22 mouse cellular contexts compared by ENCODE assay signal in the genomic region with DNA sequence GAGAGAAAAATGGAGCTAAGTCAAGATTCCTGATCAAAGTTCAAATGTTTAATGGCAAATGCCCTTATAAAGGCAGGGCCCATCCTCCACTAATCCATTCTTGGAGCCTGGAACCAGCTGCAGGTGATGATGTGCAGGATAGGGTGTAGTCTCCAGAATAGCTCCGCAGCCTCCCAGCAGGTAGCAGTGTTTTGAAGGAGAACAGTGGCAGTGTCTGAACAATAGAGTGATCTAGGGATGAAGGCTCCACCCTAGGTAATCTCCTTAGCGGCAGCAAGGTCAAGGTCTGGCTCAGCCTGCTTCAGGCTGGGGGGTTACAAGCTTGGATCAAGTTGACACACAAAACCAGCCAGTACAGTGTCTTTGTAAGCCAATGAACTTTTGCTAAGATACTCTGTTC.
DNase-seq lines count a peak whose midpoint lies in the region; TF ChIP-seq lines count a peak whose summit lies in the region.
"Had no signal": no experiment of that assay in that cellular context is flagged by ENCODE, and none has a peak within 500 bp of the region (broad histone marks: within the 10 kb centered on the region; RNA-seq: fewer than 3 reads in every experiment).

No protein-coding gene starts in this region.

- no peak overlapping the region for H3K4me3 ChIP-seq in ES-Bruce4 (ENCODE audit: low read depth, low read length)
- H3K4me3 ChIP-seq: embryonic facial prominence, embryonic 10.5 days; embryonic facial prominence, embryonic 12.5 days; forebrain, embryonic 13.5 days; forebrain, embryonic 15.5 days had no signal

- no peak for TF ChIP-seq POLR2A in ES-Bruce4 (IDR thresholded peaks at IDR 0.05; ENCODE audit: insufficient read depth, low read length)

- TF ChIP-seq EP300 in ES-Bruce4 (IDR thresholded peaks at IDR 0.05; ENCODE audit: insufficient read depth, low read depth, low read length) = peak; percentile 84

- no peaks in the 10 kb centered on the region for H3K4me1 ChIP-seq in ES-Bruce4 (ENCODE audit: control insufficient read depth, insufficient read depth, low read length)
- H3K4me1 ChIP-seq: embryonic facial prominence, embryonic 10.5 days; embryonic facial prominence, embryonic 12.5 days; forebrain, embryonic 13.5 days; forebrain, embryonic 15.5 days had no signal

- H3K27me3 ChIP-seq in ES-Bruce4 (ENCODE audit: control insufficient read depth, insufficient read depth, low read length, poor library complexity, severe bottlenecking) = no peaks in the 10 kb centered on the region
- H3K27me3 ChIP-seq: embryonic facial prominence, embryonic 12.5 days; forebrain, embryonic 13.5 days; forebrain, embryonic 15.5 days; Patski had no signal

- no peaks in the 10 kb centered on the region for H3K36me3 ChIP-seq in ES-Bruce4 (ENCODE audit: control insufficient read depth, insufficient read depth, low read length, poor library complexity, severe bottlenecking)
- H3K36me3 ChIP-seq: embryonic facial prominence, embryonic 10.5 days; embryonic facial prominence, embryonic 12.5 days; forebrain, embryonic 15.5 days; G1E had no signal

- H3K27ac ChIP-seq in ES-Bruce4 (ENCODE audit: insufficient read depth, low read length) = peak overlapping the region; percentile 17; the same call in 1 of the 2 replicates
- H3K27ac ChIP-seq: embryonic facial prominence, embryonic 10.5 days; embryonic facial prominence, embryonic 12.5 days; forebrain, embryonic 13.5 days; forebrain, embryonic 15.5 days had no signal

- TF ChIP-seq CTCF in ES-Bruce4 (IDR thresholded peaks at IDR 0.05; ENCODE audit: low read depth, low read length) = no peak

- DNase-seq in ES-CJ7 (ENCODE audit: low read depth, low spot score) (peak; percentile 87), R1 (ENCODE audit: low read depth, low spot score) (peak; percentile 92)
- no peak for DNase-seq in lung, adult 18-20 months
- no peak for DNase-seq in adrenal gland, postnatal 25 days
- DNase-seq in embryo, embryonic 9.5 days (ENCODE audit: extremely low spot score) = no peak
- DNase-seq: adrenal gland, adult 8-10 months; adrenal gland, postnatal 14 days; cerebellum, adult 11 months; cerebellum, adult 18-20 months; cerebellum, adult 8-10 months; cerebellum, adult 9-11 months; cerebellum, postnatal 14 days; cerebellum, postnatal 36 days; embryo, embryonic 11 days; forebrain, postnatal 0 days had no signal

- H3K9ac ChIP-seq in ES-Bruce4 (ENCODE audit: low read depth, poor library complexity, severe bottlenecking) = no peak overlapping the region
- H3K9ac ChIP-seq: embryonic facial prominence, embryonic 12.5 days; forebrain, embryonic 13.5 days; forebrain, embryonic 15.5 days; forebrain, postnatal 0 days had no signal

- H3K9me3 ChIP-seq in ES-Bruce4 (replicated peaks; ENCODE audit: control insufficient read depth, insufficient read depth, low read length, poor library complexity, severe bottlenecking) = peaks cover 24% of the 10 kb centered on the region; the same call in 1 of the 2 replicates
- H3K9me3 ChIP-seq: embryonic facial prominence, embryonic 10.5 days; embryonic facial prominence, embryonic 12.5 days; forebrain, embryonic 13.5 days; forebrain, embryonic 15.5 days; G1E had no signal

Comparison
In these comparisons a context has a peak if more than half of its experiments do, and no peak if none do; other contexts are left out.
1. DNase-seq: peak in ES-CJ7 (single experiment) and R1 (single experiment); none in lung, adult 18-20 months (0 of 2), adrenal gland, postnatal 25 days (single experiment) and embryo, embryonic 9.5 days (single experiment).